Mouse (Mus musculus) left cerebral cortex, adult 18-20 months (tissue): ENCODE data around the gene Gm7697. TPM values are rescaled to one million over a fixed set of nuclear protein-coding genes. Genes with fewer than 3 reads are reported as not detected.
"Not testable (repeated sequence)": the region's sequence is repeated elsewhere in the genome, so short reads cannot be mapped to it uniquely, and the experiment has no call there.

Source experiments
- DNase-seq, 2 experiments: peaks; one replicate each; pipeline ENCODE4 v3.0.0; 2021 to 2022; ENCODE audit warnings: low spot score in 2 of 2, mixed read lengths in 1 of 2
- long read RNA-seq, 2 experiments: library from polyadenylated mRNA; stranded (forward); transcript quantifications; one replicate each; pipeline ENCODE4 v2.0.0; 2021
- total RNA-seq, 2 experiments: library from RNA; stranded (reverse); gene quantifications; 2 replicates each; pipeline ENCODE4 v1.2.3; 2021

Gm7697 gene
- total RNA-seq = not detected
- long read RNA-seq, experiment 1, partial matches to known transcripts = 0 of 1 reads
- long read RNA-seq, experiment 1, other reads (novel, unspliced or antisense) = 1 of 1 reads
- long read RNA-seq, experiment 2 = 0 reads

GRCm38 (mm10) chr8:69522876-69523275 is at the start of gene Gm7697:
Gm7697 (minus strand) TSS chr8:69522976.
- not testable (repeated sequence) for DNase-seq

- not testable (repeated sequence) for DNase-seq
Measured at GRCm38 (mm10) chr8:69551249-69551648, 28.5 kb upstream of the Gm7697 start.

GRCm38 (mm10) chr8:69549556-69549955 is 26.8 kb upstream of the Gm7697 start:
- peak; percentile 60 to 74 for DNase-seq

- not testable (repeated sequence) for DNase-seq
Measured at GRCm38 (mm10) chr8:69548114-69548513, 25.3 kb upstream of the Gm7697 start.

GRCm38 (mm10) chr8:69547208-69547607 is 24.4 kb upstream of the Gm7697 start:
- not testable (repeated sequence) for DNase-seq

DNA sequence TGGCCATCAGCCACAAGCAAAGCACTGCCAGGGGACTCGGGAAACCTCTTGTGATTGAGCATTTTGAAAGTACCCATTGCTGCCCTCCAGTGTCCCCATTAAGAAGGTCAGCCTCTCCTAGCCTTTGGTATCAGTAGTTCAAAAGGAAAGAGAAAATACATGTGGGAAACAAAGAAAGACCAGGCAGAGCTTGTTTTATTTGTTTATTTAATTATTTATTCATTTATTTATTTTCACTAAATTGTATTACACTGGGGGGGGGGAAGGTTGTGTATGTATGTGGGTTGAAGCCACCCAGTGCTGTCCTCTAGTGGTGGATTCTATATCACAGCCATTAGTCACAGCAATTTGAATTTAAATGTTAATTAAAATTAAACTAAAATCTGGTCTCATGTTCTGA is 22.2 kb upstream of the Gm7697 start:
- DNase-seq = not testable (repeated sequence)

GRCm38 (mm10) chr8:69544511-69544910 is 21.7 kb upstream of the Gm7697 start:
- DNase-seq = not testable (repeated sequence)

GRCm38 (mm10) chr8:69543984-69544383 is 21.2 kb upstream of the Gm7697 start:
- DNase-seq = not testable (repeated sequence)

DNA sequence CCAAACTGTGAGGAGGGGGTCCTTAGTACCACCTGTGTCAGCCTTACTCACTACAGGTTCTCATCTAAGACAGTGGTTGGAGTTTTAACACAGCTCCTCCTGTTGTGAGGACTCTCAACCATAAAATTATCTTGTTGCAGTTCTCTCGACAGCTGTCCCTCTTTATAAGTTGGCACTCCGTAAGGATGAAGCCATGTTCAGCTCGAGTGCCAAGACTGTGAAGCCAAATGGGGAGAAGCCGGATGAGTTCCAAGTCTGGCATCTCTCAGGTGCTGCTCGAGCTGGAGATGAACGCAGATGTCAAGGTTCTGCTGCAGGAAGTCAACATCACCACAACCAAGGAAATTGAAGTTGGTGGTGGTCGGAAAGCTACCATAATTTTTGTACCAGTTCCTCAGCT is 18.0 kb upstream of the Gm7697 start:
- DNase-seq = not testable (repeated sequence)

- not testable (repeated sequence) for DNase-seq
Measured at GRCm38 (mm10) chr8:69540331-69540730, 17.6 kb upstream of the Gm7697 start.

DNA sequence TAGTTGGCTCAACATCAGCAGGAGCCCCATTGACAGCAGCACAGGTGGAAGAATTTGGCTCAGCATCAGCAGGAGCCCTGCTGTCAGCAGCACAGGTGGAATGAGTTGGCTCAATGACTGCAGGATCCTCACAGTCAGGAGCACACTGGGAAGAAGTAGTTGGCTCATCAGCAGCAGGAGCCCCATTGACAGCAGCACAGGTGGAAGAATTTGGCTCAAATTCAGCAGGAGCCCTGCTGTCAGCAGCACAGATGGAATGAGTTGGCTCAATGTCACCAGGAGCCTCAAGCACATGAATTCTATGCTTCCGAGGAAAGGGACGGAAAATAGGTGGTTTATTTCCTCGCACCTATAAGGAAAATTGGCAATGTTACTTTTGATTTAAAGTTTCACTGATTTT is 47.8 kb downstream of the Gm7697 start:
- not testable (repeated sequence) for DNase-seq

DNA sequence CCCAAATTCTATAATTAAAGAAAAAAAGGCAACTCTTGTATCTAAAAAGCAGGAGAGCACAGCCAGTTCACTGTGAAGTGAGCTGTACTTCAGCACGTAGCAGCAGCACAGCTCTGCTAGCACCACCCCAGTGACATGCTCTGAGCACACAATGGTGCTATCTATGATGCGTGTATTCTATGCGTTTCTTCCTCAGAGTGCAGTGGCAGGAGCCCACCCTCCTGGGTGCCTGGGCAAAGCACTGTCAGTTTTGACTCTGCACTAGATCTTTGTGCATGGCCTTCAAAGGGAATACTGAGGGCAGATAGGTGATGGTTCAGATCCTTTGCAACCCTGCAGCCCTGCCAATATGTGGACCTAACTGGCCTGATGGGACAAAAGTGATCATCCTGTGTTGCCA is 69.3 kb downstream of the Gm7697 start, which contains the start of gene Gm9495:
Gm9495 (minus strand) TSS at position 101 of the 400 bp plus-strand sequence.
- DNase-seq = not testable (repeated sequence)

Other genes starting within 250 kb of the Gm7697 start
- gene Gm9495, start 69.4 kb downstream of the Gm7697 start, total RNA-seq = not detected
- 10 to 100 TPM; 19.2 to 19.6 TPM for gene Zfp868, start 102.6 kb upstream of the Gm7697 start, total RNA-seq
- gene Zfp964, start 131.5 kb upstream of the Gm7697 start, total RNA-seq = 1 to 10 TPM; 3.1 to 4.9 TPM
- gene Zfp869, start 187.7 kb upstream of the Gm7697 start, total RNA-seq = 10 to 100 TPM; 21.0 to 22.5 TPM
- 1 to 10 TPM; 2.6 to 5.1 TPM for gene Zfp963, start 227.0 kb upstream of the Gm7697 start, total RNA-seq